Mouse (Mus musculus): ENCODE measurements around the gene Lce1a1. TPM values are rescaled to one million over a fixed set of nuclear protein-coding genes. Genes with fewer than 3 reads are reported as not detected.
"Not testable (repeated sequence)": the region's sequence is repeated elsewhere in the genome, so short reads cannot be mapped to it uniquely, and the experiment has no call there.

Gene Lce1a1
- polyA plus RNA-seq (2011; ENCODE audit: insufficient read length, low read depth, missing spikeins): not detected in 2 replicates

DNA sequence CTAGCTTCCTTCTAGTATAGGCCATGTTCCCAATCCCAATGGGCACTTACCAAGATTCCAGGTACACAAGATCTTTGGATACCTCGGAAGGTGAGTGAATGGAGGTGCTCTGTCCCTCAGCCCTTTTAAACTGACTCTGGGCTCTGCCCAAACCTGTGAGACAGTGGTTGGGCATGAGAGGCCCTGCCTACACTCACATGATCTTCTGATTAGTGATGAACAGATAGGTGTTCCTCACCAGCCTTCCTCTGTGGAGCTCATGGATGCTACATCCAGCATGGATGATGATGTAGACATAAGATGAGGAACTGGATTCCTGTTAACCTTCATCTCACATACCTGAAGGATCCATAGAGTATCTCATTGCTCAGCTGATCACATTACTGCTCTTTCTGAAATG, at the start of gene Lce1a1:
Gene Lce1a1 (minus strand): TSS at position 101 of the 400 bp plus-strand sequence.
- Histone ChIP-seq H3K4me3 (ENCODE audit: insufficient read depth, low read length) (no peak within 1 kb of the TSS), H3K4me1 (ENCODE audit: control insufficient read depth, insufficient read depth, low read length) (no peaks in the 10 kb centered on the region), H3K27ac (ENCODE audit: insufficient read depth, low read length) (no peak within 1 kb of the TSS)
- TF ChIP-seq CTCF (IDR thresholded peaks at IDR 0.05; ENCODE audit: borderline replicate concordance, insufficient read depth, low read length): no peak
- TF ChIP-seq POLR2A (IDR thresholded peaks at IDR 0.05; ENCODE audit: low read depth, low read length): no peak

DNA sequence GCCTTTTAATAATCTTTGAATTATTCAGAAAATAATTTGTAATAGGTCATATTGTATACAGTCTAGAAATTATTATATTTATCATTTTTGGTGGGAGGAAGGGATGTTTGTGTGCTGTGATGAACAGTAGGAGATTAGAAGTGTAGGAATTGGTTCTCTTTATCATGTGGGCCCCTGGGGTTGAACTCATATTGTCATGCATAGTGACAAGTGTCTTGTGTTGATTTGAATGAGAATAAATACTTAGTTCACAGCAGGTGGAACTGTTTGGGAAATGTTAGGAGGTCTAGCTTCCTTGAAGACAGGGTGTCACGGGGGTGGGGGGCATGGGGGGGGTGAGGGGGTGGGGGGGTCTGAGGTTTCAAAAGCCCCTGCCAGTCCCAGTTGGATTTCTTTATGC, 46.5 kb upstream of the Lce1a1 start:
- Histone ChIP-seq H3K4me1 (ENCODE audit: control insufficient read depth, insufficient read depth, low read length) (peaks cover 4% of the 10 kb centered on the region; the same call in 1 of the 2 replicates), H3K4me3 (ENCODE audit: insufficient read depth, low read length) (no peak overlapping the region), H3K27ac (ENCODE audit: insufficient read depth, low read length) (no peak overlapping the region)
- TF ChIP-seq POLR2A (IDR thresholded peaks at IDR 0.05; ENCODE audit: low read depth, low read length) (no peak), CTCF (IDR thresholded peaks at IDR 0.05; ENCODE audit: borderline replicate concordance, insufficient read depth, low read length) (no peak)

DNA sequence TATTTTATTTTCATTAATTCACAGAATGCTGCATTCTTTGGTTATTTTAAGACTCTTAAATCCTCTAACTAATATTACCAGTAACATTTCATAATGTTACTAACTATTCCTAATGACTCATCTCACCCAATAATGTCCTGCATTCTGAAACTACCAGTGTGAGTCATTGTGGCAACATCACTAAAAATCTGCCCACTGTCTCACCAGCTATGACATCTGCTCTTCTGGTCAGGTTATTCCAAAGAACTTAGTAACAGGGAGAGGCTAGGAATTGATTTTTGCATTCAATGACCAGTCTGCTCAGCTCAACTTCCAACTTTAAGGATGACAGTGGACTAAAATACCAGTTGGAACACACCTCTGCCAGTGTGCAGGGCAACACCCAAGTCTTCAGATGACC, 43.6 kb upstream of the Lce1a1 start:
- no peak for TF ChIP-seq CTCF (IDR thresholded peaks at IDR 0.05; ENCODE audit: borderline replicate concordance, insufficient read depth, low read length)
- no peak for TF ChIP-seq POLR2A (IDR thresholded peaks at IDR 0.05; ENCODE audit: low read depth, low read length)
- no peak overlapping the region for H3K4me3 ChIP-seq (ENCODE audit: insufficient read depth, low read length)
- H3K27ac ChIP-seq (ENCODE audit: insufficient read depth, low read length): no peak overlapping the region
- peaks cover 4% of the 10 kb centered on the region; the same call in 1 of the 2 replicates for H3K4me1 ChIP-seq (ENCODE audit: control insufficient read depth, insufficient read depth, low read length)

DNA sequence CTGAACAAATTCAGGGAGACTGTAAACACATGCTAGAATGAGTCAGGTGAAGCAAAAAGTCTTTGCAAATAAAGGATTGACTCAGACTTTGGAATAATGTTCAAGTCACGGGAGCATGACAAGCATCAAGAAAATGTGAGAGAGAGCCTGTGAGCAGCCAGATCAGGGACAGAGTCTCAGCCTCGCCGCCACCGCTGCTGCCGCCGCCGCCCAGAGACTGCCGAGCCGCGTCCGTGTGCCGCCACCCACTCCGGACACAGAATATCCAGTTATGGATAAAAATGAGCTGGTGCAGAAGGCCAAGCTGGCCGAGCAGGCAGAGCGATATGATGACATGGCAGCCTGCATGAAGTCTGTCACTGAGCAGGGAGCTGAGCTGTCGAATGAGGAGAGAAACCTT, 41.0 kb upstream of the Lce1a1 start:
- not testable (repeated sequence) for H3K27ac ChIP-seq (ENCODE audit: insufficient read depth, low read length); H3K4me1 ChIP-seq (ENCODE audit: control insufficient read depth, insufficient read depth, low read length); H3K4me3 ChIP-seq (ENCODE audit: insufficient read depth, low read length)

DNA sequence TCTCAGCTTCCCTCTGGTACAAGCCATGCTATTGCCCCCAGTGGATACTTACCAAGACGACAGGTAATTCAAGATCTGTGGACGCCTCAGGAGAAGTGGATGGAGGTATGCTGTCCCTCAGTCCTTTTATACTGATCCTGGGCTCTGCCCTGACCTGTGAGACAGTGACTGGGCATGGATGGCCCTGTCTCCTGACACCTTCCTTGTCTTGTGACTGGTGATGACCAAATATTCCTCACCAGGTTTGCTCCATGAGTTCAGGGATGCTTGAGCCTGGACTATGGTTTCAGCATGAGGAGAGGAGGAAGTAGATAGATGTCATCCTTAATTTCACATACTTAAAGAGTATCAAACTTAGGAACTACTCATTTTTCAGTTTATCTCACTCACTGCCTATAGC, 39.0 kb upstream of the Lce1a1 start, which contains the start of gene Lce1d:
Gene Lce1d (minus strand): TSS at position 101 of the 400 bp plus-strand sequence.
- no peak for TF ChIP-seq CTCF (IDR thresholded peaks at IDR 0.05; ENCODE audit: borderline replicate concordance, insufficient read depth, low read length)
- TF ChIP-seq POLR2A (IDR thresholded peaks at IDR 0.05; ENCODE audit: low read depth, low read length): no peak
- no peak within 1 kb of the TSS for H3K4me3 ChIP-seq (ENCODE audit: insufficient read depth, low read length)
- H3K27ac ChIP-seq (ENCODE audit: insufficient read depth, low read length): no peak within 1 kb of the TSS
- peaks cover 4% of the 10 kb centered on the region; the same call in 1 of the 2 replicates for H3K4me1 ChIP-seq (ENCODE audit: control insufficient read depth, insufficient read depth, low read length)

DNA sequence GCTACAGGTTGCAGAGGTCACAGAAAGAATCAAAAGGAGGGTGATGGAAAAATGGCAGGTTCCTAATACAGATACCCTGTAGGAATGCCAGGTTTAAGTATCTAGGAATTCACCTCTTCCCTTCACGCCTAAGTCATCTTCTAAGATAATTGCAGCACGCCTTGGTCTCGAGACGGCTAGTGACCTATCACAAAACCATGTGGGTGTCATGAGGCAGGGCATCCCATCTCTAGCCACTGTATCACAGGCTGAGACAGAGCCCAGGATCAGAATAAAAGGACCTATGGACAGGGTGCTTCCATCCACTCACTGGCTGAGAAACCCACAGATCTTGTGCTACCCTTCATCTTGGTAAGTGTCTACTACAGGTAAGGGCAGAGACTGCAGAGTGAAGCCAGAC, 30.8 kb upstream of the Lce1a1 start, which contains the start of gene Lce1c:
Gene Lce1c (plus strand): TSS at position 301 of the 400 bp plus-strand sequence.
- Histone ChIP-seq H3K4me1 (ENCODE audit: control insufficient read depth, insufficient read depth, low read length) (no peaks in the 10 kb centered on the region), H3K4me3 (ENCODE audit: insufficient read depth, low read length) (no peak within 1 kb of the TSS), H3K27ac (ENCODE audit: insufficient read depth, low read length) (no peak within 1 kb of the TSS)
- TF ChIP-seq CTCF (IDR thresholded peaks at IDR 0.05; ENCODE audit: borderline replicate concordance, insufficient read depth, low read length): no peak
- no peak for TF ChIP-seq POLR2A (IDR thresholded peaks at IDR 0.05; ENCODE audit: low read depth, low read length)

DNA sequence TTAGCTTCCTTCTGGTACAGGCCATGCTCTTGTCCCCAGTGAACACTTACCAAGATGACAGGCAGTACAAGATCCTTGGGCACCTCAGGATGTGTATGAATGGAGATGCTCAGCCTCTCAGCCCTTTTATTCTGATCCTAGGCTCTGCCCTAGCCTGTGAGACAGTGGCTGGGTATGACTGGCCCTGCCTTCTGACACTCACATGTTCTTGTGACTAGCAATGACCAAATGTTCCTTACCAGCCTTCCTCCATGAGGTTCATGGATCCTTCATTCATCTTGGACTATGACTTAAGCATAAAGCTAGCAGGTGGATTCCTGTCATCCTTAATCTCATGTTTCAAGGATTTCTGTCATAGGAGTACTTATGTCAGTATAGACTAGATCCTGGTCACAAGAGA, 22.1 kb upstream of the Lce1a1 start, which contains the start of gene Lce1a2:
Gene Lce1a2 (minus strand): TSS at position 101 of the 400 bp plus-strand sequence.
- no peak within 1 kb of the TSS for H3K27ac ChIP-seq (ENCODE audit: insufficient read depth, low read length)
- no peak for TF ChIP-seq CTCF (IDR thresholded peaks at IDR 0.05; ENCODE audit: borderline replicate concordance, insufficient read depth, low read length)
- no peak for TF ChIP-seq POLR2A (IDR thresholded peaks at IDR 0.05; ENCODE audit: low read depth, low read length)
- H3K4me1 ChIP-seq (ENCODE audit: control insufficient read depth, insufficient read depth, low read length): no peaks in the 10 kb centered on the region
- H3K4me3 ChIP-seq (ENCODE audit: insufficient read depth, low read length): no peak within 1 kb of the TSS

DNA sequence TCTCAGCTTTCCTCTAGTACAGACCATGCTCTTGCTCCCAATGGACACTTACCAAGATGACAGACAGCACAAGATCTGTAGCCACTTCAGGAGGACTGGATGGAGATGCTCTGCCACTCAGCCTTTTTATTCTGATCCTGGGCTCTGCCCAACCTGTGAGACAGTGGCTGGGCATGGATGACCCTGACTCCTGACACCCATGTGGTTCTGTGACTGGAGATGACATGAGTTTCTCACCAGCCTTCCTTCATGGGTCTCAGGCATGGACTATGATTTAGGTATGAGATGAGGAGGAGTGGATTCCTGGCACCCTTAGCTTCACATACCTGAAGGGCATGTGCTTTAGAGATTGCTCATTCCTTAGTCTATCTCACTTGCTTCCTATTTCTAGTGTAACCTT, 8.7 kb upstream of the Lce1a1 start, which contains the start of gene Lce1b:
Gene Lce1b (minus strand): TSS at position 101 of the 400 bp plus-strand sequence.
- Histone ChIP-seq H3K4me1 (ENCODE audit: control insufficient read depth, insufficient read depth, low read length) (no peaks in the 10 kb centered on the region), H3K27ac (ENCODE audit: insufficient read depth, low read length) (no peak within 1 kb of the TSS), H3K4me3 (ENCODE audit: insufficient read depth, low read length) (no peak within 1 kb of the TSS)
- TF ChIP-seq POLR2A (IDR thresholded peaks at IDR 0.05; ENCODE audit: low read depth, low read length) (no peak), CTCF (IDR thresholded peaks at IDR 0.05; ENCODE audit: borderline replicate concordance, insufficient read depth, low read length) (no peak)

DNA sequence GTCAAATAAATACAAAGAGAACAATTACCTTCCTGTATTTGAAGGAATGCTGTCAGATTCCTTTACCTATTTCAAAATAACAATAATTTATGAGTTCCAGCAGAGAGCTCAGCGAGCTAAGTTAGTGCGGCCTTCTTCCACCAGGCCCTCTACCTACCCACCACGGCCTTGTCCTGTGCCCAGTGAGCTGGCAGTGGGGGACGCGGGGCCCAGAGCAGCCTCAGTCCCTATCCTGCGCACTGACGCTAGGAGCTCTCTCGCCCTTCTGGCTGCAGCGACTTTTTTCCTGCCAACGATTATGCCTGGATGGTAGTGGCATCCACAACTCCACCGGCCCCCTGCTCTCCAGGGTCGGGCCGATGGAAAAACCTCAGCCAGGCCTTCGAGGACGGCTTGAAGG, 8.3 kb downstream of the Lce1a1 start:
- Histone ChIP-seq H3K4me3 (ENCODE audit: insufficient read depth, low read length) (no peak overlapping the region), H3K27ac (ENCODE audit: insufficient read depth, low read length) (no peak overlapping the region), H3K4me1 (ENCODE audit: control insufficient read depth, insufficient read depth, low read length) (no peaks in the 10 kb centered on the region)
- TF ChIP-seq POLR2A (IDR thresholded peaks at IDR 0.05; ENCODE audit: low read depth, low read length) (no peak), CTCF (IDR thresholded peaks at IDR 0.05; ENCODE audit: borderline replicate concordance, insufficient read depth, low read length) (no peak)

GRCm38 (mm10) chr3:92638653-92638991, 9.5 kb downstream of the Lce1a1 start:
- H3K27ac ChIP-seq (ENCODE audit: insufficient read depth, low read length): no peak overlapping the region
- no peaks in the 10 kb centered on the region for H3K4me1 ChIP-seq (ENCODE audit: control insufficient read depth, insufficient read depth, low read length)
- TF ChIP-seq CTCF (IDR thresholded peaks at IDR 0.05; ENCODE audit: borderline replicate concordance, insufficient read depth, low read length) (no peak), POLR2A (IDR thresholded peaks at IDR 0.05; ENCODE audit: low read depth, low read length) (no peak)

More at GRCm38 (mm10) chr3:92638653-92638991, 9.5 kb downstream of the Lce1a1 start:
- no peak overlapping the region for H3K4me3 ChIP-seq (ENCODE audit: insufficient read depth, low read length)

Data from embryonic fibroblast, embryonic 13.5 days (primary cell).